Mouse (Mus musculus): ENCODE data around the gene Ppp2r5b.
A peak's percentile ranks its signal among the peaks of the same experiment; 100 is the strongest.

The Ppp2r5b gene

DNA sequence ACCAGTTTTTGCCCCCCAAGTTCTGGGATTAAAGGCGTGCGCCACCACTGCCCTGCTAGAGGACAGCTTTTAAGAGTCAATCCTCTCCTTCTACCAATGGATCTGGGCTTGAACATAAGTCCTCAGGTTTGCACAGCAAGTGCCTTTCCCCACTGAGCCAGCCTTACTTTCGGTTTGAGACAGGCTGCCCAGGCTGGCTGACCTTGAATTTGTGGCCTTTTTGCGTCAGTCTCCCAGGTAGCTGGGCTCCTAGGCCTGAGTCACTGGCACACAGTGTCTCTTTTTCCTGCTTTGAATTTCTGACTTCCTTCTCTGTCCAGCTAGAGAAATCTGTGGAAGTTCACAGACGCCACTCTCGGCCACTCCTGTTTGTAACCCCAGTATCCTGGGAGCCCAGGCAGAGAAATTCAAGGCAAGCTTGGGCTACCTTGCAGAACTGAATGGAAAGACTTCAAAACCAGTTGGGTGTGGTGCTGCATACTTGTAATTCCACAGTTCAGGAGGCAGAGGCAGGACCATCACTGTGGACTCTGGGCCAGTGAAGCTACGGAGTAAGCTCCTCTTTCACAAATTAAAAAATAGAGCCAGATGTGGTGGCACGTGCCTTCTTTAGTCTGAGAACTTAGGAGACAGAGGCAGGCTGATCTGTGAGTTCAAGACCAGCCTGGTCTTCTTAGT lies 34.3 kb upstream of the Ppp2r5b start:
- no peak for DNase-seq (ENCODE audit: extremely low read depth, insufficient read length, low spot score)

DNA sequence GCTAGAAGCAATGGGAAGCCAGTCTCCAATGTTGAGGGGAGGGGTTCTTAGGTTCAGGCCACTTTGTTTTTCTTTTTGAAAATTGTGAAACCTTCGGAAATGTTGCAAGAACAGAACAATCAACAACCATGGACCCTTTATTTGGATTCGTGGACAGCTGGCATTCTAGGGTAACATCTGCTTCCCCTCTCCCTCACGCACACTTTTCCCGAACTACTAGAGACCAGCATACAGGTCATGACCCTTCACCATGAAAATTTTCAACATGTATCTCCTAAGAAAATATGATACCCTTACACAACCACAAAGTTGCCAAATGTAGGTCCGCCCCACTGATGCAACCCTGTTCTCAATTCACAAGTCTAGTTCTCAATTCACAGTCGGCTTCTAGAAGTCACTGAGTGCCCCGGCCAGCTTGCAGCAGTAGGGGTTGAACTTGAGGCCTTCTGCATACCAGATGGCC lies 33.0 kb upstream of the Ppp2r5b start:
- DNase-seq (ENCODE audit: extremely low read depth, insufficient read length, low spot score), result no peak

DNA sequence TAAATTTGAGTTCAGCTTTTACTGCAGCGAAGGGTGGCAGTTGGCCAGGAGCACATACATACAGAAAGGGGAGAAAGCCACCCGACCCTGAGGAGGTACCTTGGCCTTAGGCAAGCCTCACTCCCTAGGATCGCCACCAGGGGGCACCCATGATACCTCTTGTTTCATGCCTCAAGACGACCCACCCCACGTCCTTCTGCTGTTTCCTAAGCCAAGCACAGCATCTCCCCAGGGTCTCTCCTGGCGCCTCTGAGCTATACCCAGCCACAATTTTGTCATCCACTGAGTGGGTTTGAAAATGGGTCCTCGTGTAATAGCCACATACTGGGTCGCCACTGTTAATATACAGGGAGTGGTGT lies 32.5 kb upstream of the Ppp2r5b start:
- DNase-seq (ENCODE audit: extremely low read depth, insufficient read length, low spot score), result peak; percentile 69

DNA sequence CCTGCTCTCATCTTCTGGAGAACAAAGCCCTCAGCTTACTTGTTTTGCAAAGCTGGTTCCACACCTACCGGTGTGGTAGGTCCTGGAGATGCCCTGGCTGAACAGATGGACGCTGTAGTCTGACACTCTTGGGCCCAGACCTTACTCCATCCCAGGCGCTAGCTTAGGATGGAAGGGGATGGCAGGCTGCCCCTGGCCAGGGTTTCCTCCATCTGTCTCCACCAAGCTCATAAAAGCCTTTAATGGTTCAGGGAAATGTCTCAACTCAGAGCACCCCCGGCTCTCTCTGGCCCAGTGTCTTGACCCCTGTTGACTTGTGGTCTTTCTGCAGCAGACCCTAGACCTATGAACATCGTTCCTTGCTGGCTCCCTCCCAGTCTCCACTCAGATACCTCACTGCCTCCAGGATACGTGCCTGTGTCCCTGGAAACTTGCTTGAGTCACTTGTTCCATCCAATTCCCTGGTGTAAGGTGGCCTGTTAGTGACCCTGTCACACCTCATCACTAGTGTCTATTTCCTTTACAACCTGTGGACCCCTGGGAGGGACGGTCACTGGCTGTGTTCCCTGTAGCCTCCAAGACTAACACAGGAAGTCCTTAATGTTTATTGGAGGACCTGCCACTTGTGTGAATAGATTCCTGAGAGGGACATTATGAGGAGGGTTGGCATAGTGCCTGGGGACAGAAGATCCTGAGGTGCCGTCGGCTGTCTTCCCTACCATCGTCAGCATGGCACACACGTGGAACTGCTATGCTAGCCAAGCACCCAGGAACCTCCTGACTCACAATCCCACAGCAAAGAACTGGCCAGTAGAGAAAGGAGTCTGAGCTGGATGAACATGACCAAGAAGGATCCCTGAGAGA lies 31.9 kb upstream of the Ppp2r5b start:
- DNase-seq (ENCODE audit: extremely low read depth, insufficient read length, low spot score), result no peak

DNA sequence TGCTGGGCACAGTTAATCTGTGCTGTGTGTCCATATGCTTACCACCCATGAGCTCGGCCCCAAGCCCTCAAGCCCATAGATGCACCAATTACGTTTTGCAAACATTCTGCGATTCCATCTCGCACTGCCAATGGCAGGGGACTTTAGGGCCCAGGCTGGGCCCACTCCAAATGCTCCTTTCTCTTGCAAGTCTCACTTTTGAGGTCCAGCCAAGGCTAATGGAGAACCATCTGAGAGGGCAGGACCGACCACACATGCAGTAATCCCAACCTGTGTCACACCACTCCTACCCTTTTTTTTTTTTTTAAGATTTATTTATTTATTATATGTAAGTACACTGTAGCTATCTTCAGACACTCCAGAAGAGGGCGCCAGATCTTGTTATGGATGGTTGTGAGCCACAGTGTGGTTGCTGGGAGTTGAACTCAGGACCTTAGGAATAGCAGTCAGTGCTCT lies 30.1 kb upstream of the Ppp2r5b start:
- DNase-seq (ENCODE audit: extremely low read depth, insufficient read length, low spot score), result no peak

DNA sequence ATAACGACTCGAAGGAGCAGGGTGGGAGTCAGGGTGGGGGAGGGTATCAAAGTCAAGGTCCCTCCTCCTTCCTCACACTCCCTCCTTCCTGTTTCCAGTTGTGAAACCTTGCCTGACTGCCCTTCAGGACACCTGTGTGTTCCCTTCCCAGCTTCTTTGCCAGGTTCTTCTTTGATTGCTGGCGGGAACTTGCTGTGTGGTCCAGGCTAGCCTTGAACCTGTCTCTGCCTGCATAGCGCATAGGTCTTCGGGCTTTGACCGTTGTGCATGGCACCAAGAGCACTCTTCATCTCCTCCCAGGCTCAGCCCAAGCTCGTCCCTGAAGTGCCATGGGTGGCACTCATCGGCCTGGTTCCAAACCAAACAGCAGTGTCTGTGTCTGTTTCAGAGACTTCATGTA lies 29.3 kb upstream of the Ppp2r5b start:
- no peak for DNase-seq (ENCODE audit: extremely low read depth, insufficient read length, low spot score)

DNA sequence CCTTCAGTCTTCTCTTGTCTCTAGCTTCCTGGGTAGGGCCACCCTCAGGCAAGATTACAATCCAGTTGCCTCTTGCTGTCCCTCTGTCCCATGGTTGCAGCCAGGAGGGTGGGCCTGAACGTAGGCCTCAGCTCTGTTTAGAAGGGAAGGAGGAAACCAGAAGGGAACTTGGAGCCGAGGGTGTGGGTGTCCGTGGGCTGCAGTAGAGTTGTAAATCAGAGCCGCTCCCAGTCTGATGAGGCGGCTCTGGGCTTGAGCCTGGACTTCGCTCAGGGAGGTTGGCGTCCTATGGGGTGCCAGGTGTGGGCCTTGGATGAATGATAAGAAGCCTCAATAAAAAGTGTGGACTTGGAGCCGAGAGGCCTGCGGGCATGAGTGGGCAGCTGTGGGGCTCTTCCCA lies 28.5 kb upstream of the Ppp2r5b start:
- no peak for DNase-seq (ENCODE audit: extremely low read depth, insufficient read length, low spot score)

DNA sequence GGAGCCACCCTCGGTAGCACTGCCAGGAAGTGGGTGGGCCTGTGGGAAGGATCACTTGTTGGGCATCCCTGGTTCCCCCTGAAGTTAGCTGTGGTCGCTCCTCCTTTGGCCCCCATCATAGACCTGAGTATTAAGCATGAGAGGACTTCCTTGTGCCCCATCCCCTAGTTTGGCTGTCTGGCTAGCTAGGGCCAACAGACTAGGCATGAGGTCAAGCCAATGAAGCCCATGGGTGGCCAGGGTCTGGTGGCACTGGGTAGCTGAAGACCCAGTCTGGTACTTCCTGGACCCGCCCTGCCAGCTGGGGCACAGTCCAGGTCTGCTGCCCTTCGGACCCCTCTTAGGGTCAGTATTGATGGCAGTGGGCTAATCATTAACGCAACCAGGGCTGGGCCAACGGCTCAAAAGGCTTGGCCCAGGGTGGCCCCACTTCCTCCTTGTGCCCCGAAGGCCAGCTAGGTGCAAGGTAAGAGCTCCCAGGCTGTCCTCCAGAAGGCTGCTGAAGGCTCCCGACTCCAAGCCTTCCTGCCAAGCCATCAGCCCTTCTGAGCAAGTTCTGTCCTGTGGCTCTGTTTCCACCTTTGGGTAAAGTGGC lies 27.3 kb upstream of the Ppp2r5b start:
- DNase-seq (ENCODE audit: extremely low read depth, insufficient read length, low spot score), result no peak

DNA sequence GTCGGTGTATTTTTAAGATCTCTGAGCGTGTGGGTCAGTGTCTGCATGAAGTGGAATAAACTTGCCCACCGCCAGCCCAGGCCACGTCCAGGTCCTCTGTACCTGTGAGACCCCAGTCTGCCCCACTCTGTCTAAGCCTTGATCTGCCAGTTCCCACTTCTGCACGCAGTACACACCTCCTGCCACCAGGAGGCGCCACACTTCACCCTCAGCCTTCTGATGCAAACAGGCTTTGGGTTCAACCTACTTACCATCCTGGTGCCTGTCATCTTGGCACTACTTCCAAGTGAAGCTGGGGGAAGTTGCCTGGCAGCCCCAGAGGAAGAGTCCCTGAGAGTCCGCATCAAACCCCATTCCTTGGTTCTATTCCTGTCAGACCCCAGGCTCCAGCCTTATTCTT lies 26.6 kb upstream of the Ppp2r5b start:
- no peak for DNase-seq (ENCODE audit: extremely low read depth, insufficient read length, low spot score)

DNA sequence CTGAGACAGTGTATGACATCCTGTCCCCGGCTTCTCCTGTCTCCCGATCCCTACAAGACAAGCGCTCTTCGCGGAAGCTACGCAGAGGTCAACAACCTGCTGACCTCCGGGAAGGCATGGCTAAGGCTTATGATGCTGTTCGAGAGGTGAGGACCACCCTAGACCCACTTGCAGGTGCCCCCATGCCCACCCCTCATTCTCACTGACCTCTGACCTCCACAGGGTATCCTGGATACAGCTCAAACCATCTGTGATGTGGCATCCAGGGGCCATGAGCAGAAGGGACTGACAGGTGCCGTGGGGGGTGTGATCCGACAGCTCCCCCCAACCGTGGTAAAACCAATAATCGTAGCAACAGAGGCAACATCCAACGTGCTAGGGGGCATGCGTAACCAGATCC lies 25.7 kb upstream of the Ppp2r5b start:
- DNase-seq (ENCODE audit: extremely low read depth, insufficient read length, low spot score), result no peak

DNA sequence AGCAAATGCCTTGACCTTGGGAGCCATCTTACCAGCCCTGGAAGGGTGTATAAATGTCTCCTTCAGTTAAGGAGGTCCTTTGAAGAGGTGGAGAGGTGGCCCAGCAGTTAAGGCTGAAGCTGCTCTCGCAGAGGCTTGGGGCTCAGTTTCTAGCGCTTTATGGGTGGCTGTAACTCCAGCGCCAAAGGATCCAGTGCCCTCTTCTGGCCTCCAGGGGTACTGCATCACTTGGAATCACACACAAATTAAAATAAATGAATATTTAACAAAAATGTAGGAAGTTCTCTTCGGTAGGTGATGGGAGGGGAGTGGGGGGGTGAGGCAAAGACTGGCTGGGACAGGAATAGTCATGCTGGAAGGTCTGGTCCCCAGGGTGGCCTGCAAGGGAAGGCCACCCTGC lies 25.3 kb upstream of the Ppp2r5b start:
- no peak for DNase-seq (ENCODE audit: extremely low read depth, insufficient read length, low spot score)

DNA sequence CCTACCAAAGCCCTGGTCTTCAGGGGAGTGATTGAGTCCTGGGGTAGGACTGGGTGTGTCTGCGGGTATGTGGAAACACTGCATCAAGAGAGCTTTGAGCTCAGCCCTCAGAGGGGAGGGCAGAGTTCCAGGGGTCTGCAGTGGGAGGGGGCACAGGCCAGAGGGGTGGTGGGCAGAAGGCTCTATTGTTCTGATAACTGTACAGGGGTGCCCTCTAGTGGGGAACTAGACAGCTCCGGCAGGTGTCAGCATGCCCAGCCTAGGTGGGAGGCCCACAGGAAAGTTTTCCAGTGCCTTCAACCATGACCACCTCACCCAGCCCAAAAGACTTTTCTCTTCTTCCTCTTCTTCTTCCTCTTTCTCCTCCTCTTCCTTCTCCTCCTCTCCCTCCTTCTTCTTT lies 24.8 kb upstream of the Ppp2r5b start:
- no peak for DNase-seq (ENCODE audit: extremely low read depth, insufficient read length, low spot score)

DNA sequence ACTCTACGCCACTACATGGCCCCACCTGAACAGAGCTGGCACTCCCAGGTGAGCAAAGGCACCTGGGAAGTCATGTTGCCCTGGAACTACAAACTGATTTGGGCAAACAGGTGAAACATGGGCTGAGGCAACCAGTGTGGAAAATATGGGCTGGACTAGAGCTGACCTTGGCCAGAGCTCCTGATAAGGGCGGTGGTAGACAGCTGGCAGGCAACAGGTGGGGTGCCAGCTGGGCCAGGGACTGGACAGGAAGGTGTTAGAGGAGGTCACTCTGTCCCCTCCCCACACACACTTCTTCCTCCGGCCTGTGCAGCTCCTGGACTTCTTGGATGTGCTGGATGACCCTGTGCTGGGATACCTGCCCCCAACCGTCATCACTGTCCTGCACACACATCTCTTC lies 17.3 kb upstream of the Ppp2r5b start:
- no peak for DNase-seq (ENCODE audit: extremely low read depth, insufficient read length, low spot score)

DNA sequence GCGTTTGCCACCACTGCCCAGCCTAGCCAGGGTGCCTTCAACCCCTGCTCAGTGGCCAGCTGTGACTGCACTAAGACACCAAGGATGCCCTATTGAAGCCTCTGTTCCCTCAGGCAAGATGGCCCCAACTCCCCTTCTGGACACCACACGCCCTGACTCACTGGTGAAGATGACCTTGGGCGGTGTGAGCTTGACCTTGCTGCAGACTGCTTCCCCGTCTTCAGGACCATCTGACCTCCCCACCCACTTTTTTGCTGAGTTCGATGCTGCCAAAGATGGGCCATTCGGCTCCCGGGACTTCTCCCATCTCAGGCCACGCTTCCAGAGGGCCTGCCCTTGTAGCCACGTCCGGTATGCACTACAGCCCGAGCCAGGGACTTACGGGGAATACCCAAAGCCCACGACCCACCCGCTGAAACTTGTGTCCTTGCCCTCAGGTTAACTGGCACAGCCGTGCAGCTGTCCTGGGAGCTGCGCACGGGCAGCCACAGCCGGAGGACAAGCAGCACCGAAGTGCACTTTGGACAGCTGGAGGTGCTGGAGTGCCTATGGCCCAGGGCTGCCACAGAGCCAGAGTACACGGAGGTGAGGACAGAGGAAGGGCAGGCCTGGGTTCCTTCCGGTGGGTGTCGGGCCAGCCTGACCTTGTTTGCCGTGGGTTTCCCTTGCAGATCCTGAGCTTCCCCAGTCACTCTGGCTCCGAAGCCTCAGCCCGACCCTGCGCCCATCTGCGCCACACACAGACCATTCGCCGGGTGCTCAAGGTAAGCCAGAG lies 12.0 kb upstream of the Ppp2r5b start:
- no peak for DNase-seq (ENCODE audit: extremely low read depth, insufficient read length, low spot score)

DNA sequence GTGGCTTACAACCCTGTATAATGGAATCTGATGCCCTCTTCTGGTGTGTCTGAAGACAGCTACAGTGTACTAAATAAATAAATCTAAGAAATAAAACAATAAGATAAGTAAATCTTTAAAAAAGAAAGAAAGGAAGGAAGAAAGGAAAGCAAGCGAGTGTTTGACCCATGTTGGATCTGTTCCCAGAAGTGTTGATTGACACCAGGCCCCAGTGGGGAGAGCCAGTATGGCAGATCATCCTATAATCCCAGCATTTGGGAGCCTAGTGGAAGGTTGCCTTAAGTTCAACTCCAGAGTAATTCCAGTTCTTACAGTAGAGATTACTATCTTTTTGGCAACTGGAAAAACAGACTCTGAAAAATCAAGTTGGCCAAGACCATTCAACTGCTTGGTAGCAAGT lies 10.1 kb upstream of the Ppp2r5b start:
- DNase-seq (ENCODE audit: extremely low read depth, insufficient read length, low spot score), result no peak

DNA sequence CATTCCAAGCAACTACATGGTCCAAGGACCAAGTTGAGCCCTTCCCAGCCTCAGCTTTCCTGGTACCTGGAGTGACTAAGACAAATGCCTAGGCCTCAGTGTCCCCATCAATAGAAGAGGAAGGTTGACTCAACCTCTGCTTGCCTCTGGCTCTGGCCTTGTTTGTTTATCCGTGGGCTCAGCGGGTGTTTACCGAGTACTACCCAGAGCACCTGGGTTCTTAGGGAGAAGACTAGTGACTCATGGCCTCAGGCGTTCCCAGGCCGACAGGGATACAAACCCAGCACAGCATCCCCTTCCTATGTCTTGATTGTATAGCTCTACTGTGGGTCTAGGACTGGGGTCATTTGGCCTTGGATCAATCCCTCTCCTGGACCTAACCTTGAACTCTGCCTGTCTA lies 7.6 kb upstream of the Ppp2r5b start:
- no peak for DNase-seq (ENCODE audit: extremely low read depth, insufficient read length, low spot score)

DNA sequence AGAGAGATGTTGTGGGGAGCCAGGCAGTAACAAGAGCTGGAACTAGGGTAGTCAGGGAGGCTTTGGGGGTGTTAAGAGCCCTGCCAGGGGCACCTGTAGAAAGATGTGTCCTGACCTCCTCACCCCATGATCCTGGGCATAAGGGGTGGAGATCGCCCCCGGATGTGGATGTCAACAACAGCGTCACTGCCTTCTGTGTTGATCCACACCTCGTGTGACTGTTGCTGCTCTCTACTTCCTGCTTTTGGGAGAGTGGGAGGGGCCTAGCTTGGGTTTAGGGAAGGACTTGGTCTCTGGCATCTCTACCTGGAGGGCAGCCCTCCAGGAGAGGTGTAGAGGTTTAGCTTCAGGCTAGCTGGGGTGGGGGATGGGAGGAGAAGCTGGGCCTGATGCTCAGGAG lies 6.6 kb upstream of the Ppp2r5b start:
- DNase-seq (ENCODE audit: extremely low read depth, insufficient read length, low spot score), result peak; percentile 54

DNA sequence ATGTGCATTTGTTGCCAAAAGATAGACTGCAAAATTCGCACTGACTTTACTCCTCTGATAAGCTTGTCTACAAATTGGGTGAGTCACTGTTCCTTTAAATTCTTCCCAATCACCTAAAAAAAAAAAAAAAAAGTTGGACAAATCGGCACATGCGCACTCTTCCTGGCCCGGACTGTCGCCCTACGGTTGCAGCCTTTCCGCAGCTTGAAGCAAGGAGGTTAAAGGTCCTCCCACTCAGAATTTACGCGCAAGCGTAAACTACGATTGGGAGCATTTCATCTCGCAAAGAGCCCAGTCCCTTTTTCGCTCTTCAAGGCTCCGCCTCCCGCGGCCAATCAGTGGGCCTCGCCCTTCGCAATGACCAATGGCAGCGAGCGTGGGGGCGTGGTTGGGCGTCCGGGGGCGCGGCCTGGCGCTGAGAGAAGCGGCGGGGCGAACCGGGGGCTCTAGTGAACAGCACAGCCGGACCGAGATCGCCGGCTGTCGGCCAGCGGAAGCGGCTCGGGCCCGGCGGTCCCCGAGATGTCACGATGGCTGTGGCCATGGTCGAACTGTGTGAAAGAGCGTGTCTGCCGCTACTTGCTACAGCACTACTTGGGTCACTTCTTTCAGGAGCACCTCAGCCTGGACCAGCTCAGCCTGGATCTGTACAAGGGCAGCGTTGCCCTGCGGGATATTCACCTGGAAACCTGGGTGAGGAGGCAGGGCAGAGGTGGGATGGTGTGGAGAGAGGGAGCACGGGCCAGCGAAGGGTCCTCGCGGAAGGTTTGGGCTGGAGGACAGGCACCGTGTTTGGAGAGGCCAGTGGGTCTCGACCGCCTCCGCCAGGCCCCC lies 5.8 kb upstream of the Ppp2r5b start, which contains the start of gene Atg2a:
Gene Atg2a, plus strand, starts transcription at position 395 of the 834 bp plus-strand sequence.
- DNase-seq (ENCODE audit: extremely low read depth, insufficient read length, low spot score), result peak; percentile 95

DNA sequence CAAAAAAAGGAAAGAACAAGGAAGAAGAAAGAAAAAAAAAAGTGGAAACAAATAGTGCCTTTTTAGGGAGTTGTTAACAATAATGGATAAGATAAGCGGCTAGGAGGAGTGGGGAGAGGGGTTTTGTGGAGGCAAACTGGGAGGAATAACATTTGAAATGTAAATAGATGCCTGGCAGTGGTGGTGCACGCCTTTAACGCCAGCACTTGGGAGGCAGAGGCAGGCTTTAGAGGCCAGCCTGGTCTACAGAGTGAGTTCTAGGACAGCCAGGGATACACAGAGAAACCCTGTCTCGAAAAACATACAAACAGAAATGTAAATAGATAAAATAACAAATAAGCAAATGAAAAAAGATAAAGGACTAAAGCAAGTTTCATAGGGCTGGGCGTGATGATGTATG lies 5.1 kb upstream of the Ppp2r5b start:
- no peak for DNase-seq (ENCODE audit: extremely low read depth, insufficient read length, low spot score)

DNA sequence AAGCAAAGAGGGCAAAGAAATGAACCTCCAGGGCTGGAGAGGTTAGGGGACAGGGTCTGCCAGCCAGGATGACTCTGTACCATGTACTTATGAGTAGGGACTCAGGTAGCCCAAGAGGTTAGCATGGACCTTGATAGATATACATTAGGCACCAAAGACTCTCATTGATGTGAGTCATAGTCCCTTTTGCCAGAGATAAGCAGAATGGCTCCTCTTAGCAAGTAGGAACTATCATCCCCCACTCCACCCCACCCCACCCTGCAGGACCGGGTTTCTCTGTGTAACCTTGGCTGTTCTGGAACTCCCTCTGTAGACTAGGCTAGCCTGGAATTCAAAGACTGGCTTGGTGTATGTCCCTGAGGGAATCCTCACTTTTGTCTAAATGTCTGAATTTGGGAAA lies 4.5 kb upstream of the Ppp2r5b start:
- DNase-seq (ENCODE audit: extremely low read depth, insufficient read length, low spot score), result no peak
